Mouse (Mus musculus) thymus, adult 2 months (tissue): ENCODE results near the gene Sec1.

Experiments used
- CTCF ChIP-seq: fragments of 200-500 bp; IDR thresholded peaks from 2 replicates; pipeline ENCODE4 v1.5.1; 2012; ENCODE audit warnings: mild to moderate bottlenecking, control low read depth, low read length, moderate library complexity, borderline replicate concordance; ENCODE audit not compliant: control insufficient read depth, poor library complexity, insufficient read depth; ENCODE audit errors: extremely low read depth
- POLR2A ChIP-seq: fragments of 200-500 bp; IDR thresholded peaks from 2 replicates; pipeline ENCODE4 v1.6.1; 2012; ENCODE audit warnings: mild to moderate bottlenecking, low read length, control low read depth, moderate library complexity; ENCODE audit not compliant: control insufficient read depth, poor library complexity, insufficient read depth; ENCODE audit errors: extremely low read depth

- no peak for TF ChIP-seq CTCF
- TF ChIP-seq POLR2A, result no peak
Observed at GRCm38 (mm10) chr7:45686841-45687240, 7.4 kb downstream of the Sec1 start.
